Mouse (Mus musculus): ENCODE measurements around the gene Prx.

DNA sequence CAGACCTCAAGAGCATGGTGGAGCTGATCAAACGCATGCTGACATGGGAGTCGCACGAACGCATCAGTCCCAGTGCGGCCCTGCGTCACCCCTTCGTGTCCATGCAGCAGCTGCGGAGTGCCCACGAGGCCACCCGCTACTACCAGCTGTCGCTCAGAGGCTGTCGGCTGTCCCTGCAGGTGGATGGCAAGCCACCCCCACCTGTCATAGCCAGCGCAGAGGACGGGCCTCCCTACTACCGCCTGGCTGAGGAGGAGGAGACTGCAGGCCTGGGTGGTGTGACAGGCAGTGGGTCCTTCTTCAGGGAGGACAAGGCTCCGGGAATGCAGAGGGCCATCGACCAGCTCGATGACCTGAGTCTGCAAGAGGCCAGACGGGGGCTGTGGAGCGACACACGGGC, 29.9 kb downstream of the Prx start:
- TF ChIP-seq GATA1 (IDR thresholded peaks at IDR 0.05; ENCODE audit: borderline replicate concordance, low read length) (no peak), FLI1 (IDR thresholded peaks at IDR 0.05; ENCODE audit: low read length) (no peak)
